Mouse (Mus musculus) lung, embryonic 14.5 days (tissue): ENCODE results near the gene Acta2. TPM values are rescaled to one million over a fixed set of nuclear protein-coding genes. Genes with fewer than 3 reads are reported as not detected.

Experiments used
- ATAC-seq: fragments of 200-750 bp; cut with Nextera tagmentation; 2 replicates; pipeline ENCODE4 v1.8.0; 2017; ENCODE audit warnings: mild to moderate bottlenecking, moderate TSS enrichment, moderate library complexity; ENCODE audit not compliant: insufficient read depth
- DNase-seq: peaks from one replicate; pipeline ENCODE4 v3.0.0-alpha.2; 2015
- H3K27ac ChIP-seq: fragments of 300-500 bp; sonication (generic); 2 replicates; pipeline ENCODE4 v1.5.1; 2014; ENCODE audit warnings: low read depth, mild to moderate bottlenecking, moderate library complexity
- H3K27me3 ChIP-seq: fragments of 300-500 bp; sonication (generic); 2 replicates; pipeline ENCODE4 v1.6.1; 2014; ENCODE audit warnings: low read length, control low read depth; ENCODE audit not compliant: insufficient read depth
- H3K36me3 ChIP-seq: fragments of 300-500 bp; sonication (generic); 2 replicates; pipeline ENCODE4 v1.6.1; 2014; ENCODE audit warnings: control low read depth; ENCODE audit not compliant: insufficient read depth
- H3K4me1 ChIP-seq: fragments of 300-500 bp; sonication (generic); 2 replicates; pipeline ENCODE4 v1.6.1; 2014; ENCODE audit warnings: antibody characterized with exemption, control low read depth; ENCODE audit not compliant: insufficient read depth
- H3K4me2 ChIP-seq: fragments of 300-500 bp; sonication (generic); 2 replicates; pipeline ENCODE4 v1.6.1; 2014; ENCODE audit warnings: mild to moderate bottlenecking
- H3K4me3 ChIP-seq: fragments of 300-500 bp; sonication (generic); 2 replicates; pipeline ENCODE4 v1.5.1; 2014; ENCODE audit warnings: low read depth, low read length
- H3K9ac ChIP-seq: fragments of 300-500 bp; sonication (generic); 2 replicates; pipeline ENCODE4 v1.6.1; 2014
- H3K9me3 ChIP-seq: fragments of 300-500 bp; sonication (generic); 2 replicates; pipeline ENCODE4 v1.6.1; 2016; ENCODE audit warnings: low read depth, low read length, control low read depth
- CTCF ChIP-seq: IDR thresholded peaks from 2 replicates; pipeline ENCODE4 v1.5.1; 2016; ENCODE audit warnings: antibody characterized with exemption, low read depth
- WGBS: fragments of 180-500 bp; shearing (Covaris S2); extraction: QIAGEN DNeasy Blood & Tissue Kit; methylation state at CpG from one replicate; pipeline ENCODE4 v1.1.7; 2014; 5-methylcytosine and 5-hydroxymethylcytosine counted together
- polyA plus RNA-seq: library from polyadenylated mRNA; unstranded; fragments of >200 nt; fragmentation: Nextera tagmentation; extraction: Ambion mirVana; gene quantifications from 2 replicates; pipeline ENCODE4 v1.2.1, GENCODE M21; 2014

The Acta2 gene
- polyA plus RNA-seq, 1 experiment from 2014 or later = 854 TPM

DNA sequence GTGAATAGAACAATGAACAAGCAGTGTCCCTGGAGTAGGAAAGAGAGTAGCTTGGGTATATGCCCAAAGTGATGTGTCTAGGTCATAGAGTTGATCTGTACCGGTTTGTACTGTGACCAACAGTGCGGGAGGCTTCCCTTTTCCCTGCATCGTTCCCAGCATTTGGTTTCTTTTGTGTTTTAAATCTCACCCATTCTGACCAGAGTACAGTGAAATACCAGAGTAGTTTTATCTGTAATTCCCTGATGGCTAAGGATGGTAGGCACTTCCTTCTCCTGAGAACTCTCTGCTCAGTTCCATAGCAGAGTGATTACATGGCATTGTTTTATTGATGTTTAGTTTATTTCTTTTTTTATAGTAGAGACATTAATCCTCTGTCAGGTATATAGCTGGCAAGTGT lies 32.6 kb downstream of the Acta2 start:
- no peak overlapping the region for H3K9ac ChIP-seq
- no peak overlapping the region for H3K4me2 ChIP-seq
- ATAC-seq (no peak), DNase-seq (no peak)
- H3K4me3 ChIP-seq = no peak overlapping the region
- no peaks in the 10 kb centered on the region for H3K9me3 ChIP-seq
- H3K4me1 ChIP-seq = no peaks in the 10 kb centered on the region
- H3K36me3 ChIP-seq = no peaks in the 10 kb centered on the region
- no peak overlapping the region for H3K27ac ChIP-seq
- no peak for TF ChIP-seq CTCF
- 93% methylated on average over 3 of the region's 3 CpGs for WGBS
- no peaks in the 10 kb centered on the region for H3K27me3 ChIP-seq

GRCm38 (mm10) chr19:34220732-34221380 lies 34.5 kb downstream of the Acta2 start:
- no peak for TF ChIP-seq CTCF
- ATAC-seq (no peak), DNase-seq (no peak)
- Histone ChIP-seq H3K36me3 (no peaks in the 10 kb centered on the region), H3K4me1 (no peaks in the 10 kb centered on the region), H3K9me3 (no peaks in the 10 kb centered on the region), H3K9ac (no peak overlapping the region), H3K4me2 (no peak overlapping the region), H3K4me3 (no peak overlapping the region), H3K27me3 (no peaks in the 10 kb centered on the region), H3K27ac (no peak overlapping the region)
- WGBS = 60% methylated on average over 2 of the region's 3 CpGs

GRCm38 (mm10) chr19:34219260-34219968 lies 36.0 kb downstream of the Acta2 start:
- Histone ChIP-seq H3K4me2 (no peak overlapping the region), H3K4me1 (no peaks in the 10 kb centered on the region), H3K9me3 (no peaks in the 10 kb centered on the region), H3K36me3 (no peaks in the 10 kb centered on the region), H3K27ac (no peak overlapping the region), H3K9ac (no peak overlapping the region), H3K4me3 (no peak overlapping the region), H3K27me3 (no peaks in the 10 kb centered on the region)
- no peak for DNase-seq
- ATAC-seq = no peak
- TF ChIP-seq CTCF = no peak
- WGBS = 89% methylated on average over 5 of the region's 5 CpGs

- no peak for TF ChIP-seq CTCF
- H3K27me3 ChIP-seq = no peaks in the 10 kb centered on the region
- DNase-seq (no peak), ATAC-seq (no peak)
- no peaks in the 10 kb centered on the region for H3K4me1 ChIP-seq
- WGBS = 59% methylated on average over 3 of the region's 3 CpGs
- H3K36me3 ChIP-seq = no peaks in the 10 kb centered on the region
- H3K9me3 ChIP-seq = no peaks in the 10 kb centered on the region
- H3K27ac ChIP-seq = no peak overlapping the region
- H3K4me2 ChIP-seq = no peak overlapping the region
- no peak overlapping the region for H3K9ac ChIP-seq
- H3K4me3 ChIP-seq = no peak overlapping the region
Measured at GRCm38 (mm10) chr19:34217761-34218160, 37.6 kb downstream of the Acta2 start.

DNA sequence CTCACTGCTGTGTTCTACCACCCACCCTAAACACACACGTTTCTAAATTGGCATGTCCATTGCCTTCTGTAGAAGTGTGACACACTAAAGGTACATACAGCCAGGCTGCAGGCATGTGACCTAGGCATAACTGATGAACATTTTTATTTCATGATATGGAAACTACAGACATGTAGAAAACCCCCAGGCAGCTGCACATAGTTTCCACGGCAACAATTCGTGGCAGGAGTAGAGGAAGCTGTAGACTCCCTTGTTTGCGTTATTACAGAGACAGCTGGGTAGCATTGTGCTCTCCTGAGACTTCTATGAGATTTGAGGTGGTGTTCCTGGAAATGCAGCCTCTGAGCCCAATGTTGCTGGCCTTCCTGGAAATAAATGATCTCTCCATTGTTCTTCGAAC lies 38.4 kb downstream of the Acta2 start:
- Histone ChIP-seq H3K9me3 (no peaks in the 10 kb centered on the region), H3K27me3 (no peaks in the 10 kb centered on the region), H3K27ac (no peak overlapping the region), H3K9ac (no peak overlapping the region), H3K4me3 (no peak overlapping the region), H3K4me2 (no peak overlapping the region), H3K4me1 (no peaks in the 10 kb centered on the region), H3K36me3 (no peaks in the 10 kb centered on the region)
- 71% methylated on average over 5 of the region's 5 CpGs for WGBS
- DNase-seq (no peak), ATAC-seq (no peak)
- no peak for TF ChIP-seq CTCF

GRCm38 (mm10) chr19:34214136-34214535 lies 41.3 kb downstream of the Acta2 start:
- no peak for TF ChIP-seq CTCF
- no peak overlapping the region for H3K4me2 ChIP-seq
- H3K4me3 ChIP-seq = no peak overlapping the region
- H3K9ac ChIP-seq = no peak overlapping the region
- WGBS = 51% methylated on average over 4 of the region's 4 CpGs
- DNase-seq (no peak), ATAC-seq (no peak)
- H3K9me3 ChIP-seq = no peaks in the 10 kb centered on the region
- H3K4me1 ChIP-seq = no peaks in the 10 kb centered on the region
- no peaks in the 10 kb centered on the region for H3K27me3 ChIP-seq
- H3K36me3 ChIP-seq = no peaks in the 10 kb centered on the region
- no peak overlapping the region for H3K27ac ChIP-seq

- no peak for TF ChIP-seq CTCF
- Histone ChIP-seq H3K27me3 (no peaks in the 10 kb centered on the region), H3K4me2 (no peak overlapping the region), H3K4me1 (no peaks in the 10 kb centered on the region), H3K9me3 (no peaks in the 10 kb centered on the region), H3K36me3 (no peaks in the 10 kb centered on the region), H3K9ac (no peak overlapping the region), H3K27ac (no peak overlapping the region), H3K4me3 (no peak overlapping the region)
- DNase-seq (no peak), ATAC-seq (no peak)
Measured at GRCm38 (mm10) chr19:34213251-34213645, 42.1 kb downstream of the Acta2 start.
